Mouse (Mus musculus) heart, adult 2 months (tissue): ENCODE measurements around the gene Usp10. TPM values are rescaled to one million over a fixed set of nuclear protein-coding genes. Genes with fewer than 3 reads are reported as not detected.

Experiments
- DNase-seq, 2 experiments: peaks; one replicate each; pipeline ENCODE4 v3.0.0; 2021
- H3K27ac ChIP-seq: fragments of 200-600 bp; 2 replicates; pipeline ENCODE4 v1.8.1; 2022
- H3K27me3 ChIP-seq: fragments of 200-500 bp; 2 replicates; pipeline ENCODE4 v1.6.1; 2012; ENCODE audit warnings: mild to moderate bottlenecking, low read length, inconsistent platforms, mixed read lengths; ENCODE audit not compliant: control insufficient read depth, insufficient read depth
- H3K36me3 ChIP-seq: fragments of 200-500 bp; 2 replicates; pipeline ENCODE4 v1.6.1; 2012; ENCODE audit warnings: low read length, inconsistent platforms; ENCODE audit not compliant: control insufficient read depth, insufficient read depth
- H3K4me1 ChIP-seq: fragments of 200-500 bp; 2 replicates; pipeline ENCODE4 v1.6.1; 2011; ENCODE audit warnings: low read length; ENCODE audit not compliant: control insufficient read depth, insufficient read depth
- H3K4me3 ChIP-seq: fragments of 200-600 bp; 2 replicates; pipeline ENCODE4 v1.8.1; 2022
- H3K79me2 ChIP-seq: fragments of 200-500 bp; replicated peaks from 2 replicates; pipeline ENCODE4 v1.6.1; 2012; ENCODE audit warnings: mild to moderate bottlenecking, inconsistent platforms, low read length, moderate library complexity, mixed read lengths; ENCODE audit not compliant: control insufficient read depth, insufficient read depth
- H3K9ac ChIP-seq: fragments of 200-500 bp; 2 replicates; pipeline ENCODE4 v1.6.1; 2012; ENCODE audit warnings: low read depth, mild to moderate bottlenecking, control low read depth, inconsistent platforms, low read length, mixed read lengths
- CTCF ChIP-seq: fragments of 200-600 bp; IDR thresholded peaks from 2 replicates; pipeline ENCODE4 v1.8.1; 2022; ENCODE audit warnings: antibody characterized with exemption, mild to moderate bottlenecking, moderate library complexity
- EP300 ChIP-seq: fragments of 200-500 bp; IDR thresholded peaks from 2 replicates; pipeline ENCODE4 v1.6.1; 2011; ENCODE audit warnings: low read depth, low read length, control low read depth; ENCODE audit not compliant: insufficient read depth
- POLR2A ChIP-seq: fragments of 200-500 bp; IDR thresholded peaks from 2 replicates; pipeline ENCODE4 v1.6.1; 2011; ENCODE audit warnings: mild to moderate bottlenecking, low read depth, low read length, control low read depth; ENCODE audit not compliant: insufficient read depth
- WGBS: fragments of 180-500 bp; shearing (Covaris S2); methylation state at CpG from one replicate; pipeline ENCODE4 v1.1.7; 2018; 5-methylcytosine and 5-hydroxymethylcytosine counted together
- intact Hi-C: fragments of 180-260 bp; cut with DNase I; formaldehyde crosslinking; loops from one replicate; pipeline ENCODE4 v1.15.1; 2025
- polyA plus RNA-seq: library from polyadenylated mRNA; depleted of rRNA; stranded (reverse); fragments of >200 nt; gene quantifications from 2 replicates; pipeline ENCODE4 v1.2.3, GENCODE M21; 2012
- total RNA-seq, 2 experiments: library from RNA; stranded (reverse); gene quantifications; 2 replicates each; pipeline ENCODE4 v1.2.3; 2021

Gene Usp10
- total and polyA plus RNA-seq, 3 experiments: 41.9 to 58.6 (median 49.8) TPM

- Histone ChIP-seq H3K27ac (no peak overlapping the region), H3K9ac (no peak overlapping the region), H3K27me3 (no peaks in the 10 kb centered on the region), H3K4me1 (no peaks in the 10 kb centered on the region), H3K36me3 (no peaks in the 10 kb centered on the region), H3K4me3 (no peak overlapping the region), H3K79me2 (no peaks in the 10 kb centered on the region)
- no peak for DNase-seq
- WGBS: 82% methylated on average over 5 of the region's 5 CpGs
- intact Hi-C loops: no loop called here
- TF ChIP-seq CTCF (no peak), EP300 (no peak), POLR2A (no peak)
Observed at GRCm38 (mm10) chr8:119952747-119953146, 42.6 kb downstream of the Usp10 start.

- intact Hi-C loops: no loop called here
- 90% methylated on average over 8 of the region's 8 CpGs for WGBS
- Histone ChIP-seq H3K27ac (no peak overlapping the region), H3K27me3 (no peaks in the 10 kb centered on the region), H3K79me2 (no peaks in the 10 kb centered on the region), H3K4me1 (no peaks in the 10 kb centered on the region; the same call in 1 of the 2 replicates), H3K9ac (no peak overlapping the region), H3K36me3 (no peaks in the 10 kb centered on the region), H3K4me3 (no peak overlapping the region)
- no peak for DNase-seq
- no peak for TF ChIP-seq POLR2A
- TF ChIP-seq EP300: no peak
- TF ChIP-seq CTCF: no peak
Observed at GRCm38 (mm10) chr8:119955333-119955732, 45.2 kb downstream of the Usp10 start.

- no peaks in the 10 kb centered on the region for H3K36me3 ChIP-seq
- WGBS: 96% methylated on average over 10 of the region's 10 CpGs
- no peak for DNase-seq
Observed at GRCm38 (mm10) chr8:119958076-119958475, 47.9 kb downstream of the Usp10 start.

GRCm38 (mm10) chr8:119960531-119961104, 50.5 kb downstream of the Usp10 start:
- WGBS: 59% methylated on average over 5 of the region's 5 CpGs
- intact Hi-C loops: no loop called here

More at GRCm38 (mm10) chr8:119958076-119958475, 47.9 kb downstream of the Usp10 start:
- H3K4me3 ChIP-seq: no peak overlapping the region
- H3K27me3 ChIP-seq: no peaks in the 10 kb centered on the region
- intact Hi-C loops: no loop called here
- no peaks in the 10 kb centered on the region for H3K79me2 ChIP-seq
- no peak for TF ChIP-seq CTCF
- no peak for TF ChIP-seq POLR2A
- TF ChIP-seq EP300: no peak
- no peak overlapping the region for H3K27ac ChIP-seq
- no peaks in the 10 kb centered on the region; the same call in 1 of the 2 replicates for H3K4me1 ChIP-seq
- no peak overlapping the region for H3K9ac ChIP-seq

GRCm38 (mm10) chr8:119964859-119965258, 54.7 kb downstream of the Usp10 start:
- DNase-seq: no peak
- H3K36me3 ChIP-seq: no peaks in the 10 kb centered on the region
- H3K27me3 ChIP-seq: no peaks in the 10 kb centered on the region
- no peak overlapping the region for H3K4me3 ChIP-seq
- no peaks in the 10 kb centered on the region; the same call in 1 of the 2 replicates for H3K4me1 ChIP-seq
- no peak overlapping the region for H3K27ac ChIP-seq
- 66% methylated on average over 4 of the region's 4 CpGs for WGBS
- no peaks in the 10 kb centered on the region for H3K79me2 ChIP-seq
- TF ChIP-seq EP300 (no peak), POLR2A (no peak), CTCF (no peak)
- intact Hi-C loops: no loop called here
- no peak overlapping the region for H3K9ac ChIP-seq

More at GRCm38 (mm10) chr8:119960531-119961104, 50.5 kb downstream of the Usp10 start:
- TF ChIP-seq CTCF (peak; percentile 19; the same call in 1 of the 2 replicates), POLR2A (no peak)
- no peak overlapping the region for H3K9ac ChIP-seq
- no peak overlapping the region for H3K27ac ChIP-seq
- no peak overlapping the region for H3K4me3 ChIP-seq
- H3K27me3 ChIP-seq: no peaks in the 10 kb centered on the region
- H3K4me1 ChIP-seq: no peaks in the 10 kb centered on the region; the same call in 1 of the 2 replicates
- no peaks in the 10 kb centered on the region for H3K79me2 ChIP-seq
- DNase-seq: peak; percentile 48 to 61
- no peaks in the 10 kb centered on the region for H3K36me3 ChIP-seq

- 92% methylated on average over 9 of the region's 9 CpGs for WGBS
- intact Hi-C loops: no loop called here
- no peak overlapping the region for H3K27ac ChIP-seq
- no peak overlapping the region for H3K9ac ChIP-seq
- no peaks in the 10 kb centered on the region for H3K79me2 ChIP-seq
- no peaks in the 10 kb centered on the region for H3K36me3 ChIP-seq
- H3K27me3 ChIP-seq: no peaks in the 10 kb centered on the region
- no peak for DNase-seq
- no peaks in the 10 kb centered on the region for H3K4me1 ChIP-seq
- no peak for TF ChIP-seq POLR2A
- peak; percentile 43 for TF ChIP-seq CTCF
- H3K4me3 ChIP-seq: no peak overlapping the region
Observed at GRCm38 (mm10) chr8:119967435-119967834, 57.3 kb downstream of the Usp10 start.
